Mouse (Mus musculus): Measurements from ENCODE around the gene Hnf4a. TPM values are rescaled to one million over a fixed set of nuclear protein-coding genes. Genes with fewer than 3 reads are reported as not detected.
"Not testable (repeated sequence)": the region's sequence is repeated elsewhere in the genome, so short reads cannot be mapped to it uniquely, and the experiment has no call there.

The Hnf4a gene
- polyA plus RNA-seq, 1 experiment: 0.05 TPM

DNA sequence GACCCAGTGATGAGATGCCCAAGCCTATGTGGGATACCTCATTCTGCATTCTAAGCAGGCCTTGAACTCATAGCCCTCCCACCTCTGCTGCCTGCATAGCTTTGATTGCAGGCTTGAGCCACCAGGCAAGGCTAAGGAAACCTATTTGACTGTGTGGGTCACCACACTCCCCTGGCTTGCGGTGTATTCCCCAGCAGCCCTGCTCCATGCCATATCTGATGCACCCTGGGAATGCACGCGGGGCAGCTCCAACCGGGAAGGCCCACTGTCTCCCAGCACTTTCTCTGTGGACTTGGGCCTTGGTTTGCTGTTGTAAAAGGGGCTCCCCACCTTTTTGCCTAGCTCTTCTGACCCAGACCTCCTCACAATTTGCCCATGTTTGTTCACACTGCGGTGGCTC, 106.6 kb downstream of the Hnf4a start:
- no peak for DNase-seq (ENCODE audit: low read depth)
- TF ChIP-seq POLR2A (IDR thresholded peaks at IDR 0.05; ENCODE audit: borderline replicate concordance, extremely low read depth, insufficient read depth, insufficient read length, poor library complexity, severe bottlenecking) (no peak), CTCF (IDR thresholded peaks at IDR 0.05; ENCODE audit: borderline replicate concordance, extremely low read depth, insufficient read depth, insufficient read length) (no peak)

DNA sequence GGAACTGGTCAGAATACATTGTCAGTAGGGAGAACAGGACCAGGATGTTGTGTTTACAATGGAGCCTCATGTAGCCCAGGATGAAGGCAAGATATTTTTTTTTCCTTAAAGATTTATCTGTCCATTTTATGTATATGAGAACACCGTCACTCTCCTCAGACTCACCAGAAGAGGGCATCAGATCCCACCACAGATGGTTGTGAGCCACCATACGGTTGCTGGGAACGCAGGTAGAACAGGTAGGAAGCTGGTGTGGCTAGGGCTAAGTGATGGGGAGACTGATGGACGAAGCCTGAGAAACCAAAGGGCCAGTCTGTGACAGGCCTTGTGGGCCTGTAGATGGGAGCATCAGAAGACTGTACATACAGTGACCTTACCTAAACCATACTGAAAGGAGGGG, 107.4 kb downstream of the Hnf4a start:
- TF ChIP-seq CTCF (IDR thresholded peaks at IDR 0.05; ENCODE audit: borderline replicate concordance, extremely low read depth, insufficient read depth, insufficient read length): no peak
- TF ChIP-seq POLR2A (IDR thresholded peaks at IDR 0.05; ENCODE audit: borderline replicate concordance, extremely low read depth, insufficient read depth, insufficient read length, poor library complexity, severe bottlenecking): no peak
- no peak for DNase-seq (ENCODE audit: low read depth)

DNA sequence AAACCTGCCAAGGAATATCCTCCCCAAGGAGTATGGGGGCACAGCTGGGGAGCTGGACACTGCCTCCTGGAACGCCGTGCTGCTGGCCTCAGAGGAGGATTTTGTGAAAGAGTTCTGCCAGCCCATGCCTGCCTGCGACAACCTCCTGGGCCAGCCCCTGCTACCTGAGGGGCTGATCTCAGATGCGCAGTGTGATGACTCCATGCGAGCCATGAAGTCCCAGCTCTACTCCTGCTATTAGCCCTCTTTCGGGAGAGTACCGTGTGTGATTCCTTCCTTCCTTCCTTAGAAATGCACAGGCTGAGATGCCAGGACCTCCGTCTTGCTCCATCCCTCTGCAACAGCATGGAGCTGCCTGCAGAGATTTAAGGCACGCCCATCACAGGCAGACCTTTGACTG, 108.8 kb downstream of the Hnf4a start:
- DNase-seq (ENCODE audit: low read depth): no peak
- no peak for TF ChIP-seq CTCF (IDR thresholded peaks at IDR 0.05; ENCODE audit: borderline replicate concordance, extremely low read depth, insufficient read depth, insufficient read length)
- TF ChIP-seq POLR2A (IDR thresholded peaks at IDR 0.05; ENCODE audit: borderline replicate concordance, extremely low read depth, insufficient read depth, insufficient read length, poor library complexity, severe bottlenecking): no peak

DNA sequence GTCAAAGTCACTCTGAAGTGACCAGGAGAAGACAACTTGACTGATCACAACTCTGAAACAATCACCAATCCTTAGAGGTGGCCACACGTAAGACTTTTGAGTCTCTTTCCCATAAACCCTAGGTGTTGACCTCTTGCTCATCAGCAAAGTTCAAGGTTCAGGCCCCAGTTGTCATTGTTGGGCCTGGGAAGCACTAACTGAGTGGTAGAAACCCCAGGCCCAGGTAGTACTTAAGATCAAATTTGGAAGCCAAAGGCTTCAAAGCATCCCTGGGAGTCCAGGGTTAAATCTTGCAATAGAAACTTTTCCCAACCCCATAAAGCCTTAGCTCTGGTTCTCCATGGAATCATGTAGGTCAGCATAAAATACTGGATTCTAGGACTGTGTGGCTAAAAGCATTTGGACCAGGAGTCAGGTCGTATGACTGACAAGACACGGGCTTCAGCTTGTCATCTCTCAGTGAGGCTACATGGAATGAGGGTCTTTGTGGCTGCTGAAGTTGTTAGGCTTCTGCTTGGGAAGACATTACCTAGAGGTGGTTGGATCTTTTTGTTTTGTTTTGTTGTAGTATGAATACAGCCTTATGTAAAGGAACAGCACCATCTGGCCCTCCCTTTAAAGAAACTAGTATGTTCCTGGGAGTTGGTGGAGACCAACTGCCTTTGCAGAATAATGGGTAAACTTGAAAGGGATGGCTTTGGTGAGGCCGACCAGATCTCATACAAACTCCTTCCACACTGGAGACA, 109.5 kb downstream of the Hnf4a start:
- TF ChIP-seq POLR2A (IDR thresholded peaks at IDR 0.05; ENCODE audit: borderline replicate concordance, extremely low read depth, insufficient read depth, insufficient read length, poor library complexity, severe bottlenecking) (no peak), CTCF (IDR thresholded peaks at IDR 0.05; ENCODE audit: borderline replicate concordance, extremely low read depth, insufficient read depth, insufficient read length) (no peak)
- no peak for DNase-seq (ENCODE audit: low read depth)

DNA sequence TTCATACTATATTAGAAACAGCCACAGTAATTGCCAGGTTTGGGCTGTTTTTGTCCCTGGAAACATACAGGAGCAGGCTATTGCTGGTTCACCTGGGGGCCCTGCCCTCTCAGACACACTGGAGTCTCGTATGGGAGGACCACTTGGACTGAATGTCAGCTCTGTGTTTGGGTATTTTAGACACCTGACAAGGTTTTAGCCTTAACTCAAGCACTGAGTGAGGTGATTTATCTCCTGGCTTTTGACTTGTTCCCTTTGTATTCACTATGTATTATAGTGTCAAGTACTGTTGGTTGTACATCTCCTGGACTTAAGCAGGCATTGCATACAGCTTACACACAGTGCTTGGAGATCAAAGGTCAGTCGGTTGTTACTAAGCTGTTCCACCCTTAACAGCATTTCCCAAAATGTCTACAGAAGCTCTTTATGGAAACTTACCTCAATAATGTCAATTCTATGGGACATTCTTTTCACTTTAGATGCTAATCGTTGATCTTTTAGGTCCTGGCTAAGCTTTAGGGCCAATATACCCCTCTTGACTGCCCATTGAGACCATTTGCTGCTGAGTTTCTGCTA, 110.1 kb downstream of the Hnf4a start:
- DNase-seq (ENCODE audit: low read depth): no peak
- TF ChIP-seq CTCF (IDR thresholded peaks at IDR 0.05; ENCODE audit: borderline replicate concordance, extremely low read depth, insufficient read depth, insufficient read length) (no peak), POLR2A (IDR thresholded peaks at IDR 0.05; ENCODE audit: borderline replicate concordance, extremely low read depth, insufficient read depth, insufficient read length, poor library complexity, severe bottlenecking) (no peak)

DNA sequence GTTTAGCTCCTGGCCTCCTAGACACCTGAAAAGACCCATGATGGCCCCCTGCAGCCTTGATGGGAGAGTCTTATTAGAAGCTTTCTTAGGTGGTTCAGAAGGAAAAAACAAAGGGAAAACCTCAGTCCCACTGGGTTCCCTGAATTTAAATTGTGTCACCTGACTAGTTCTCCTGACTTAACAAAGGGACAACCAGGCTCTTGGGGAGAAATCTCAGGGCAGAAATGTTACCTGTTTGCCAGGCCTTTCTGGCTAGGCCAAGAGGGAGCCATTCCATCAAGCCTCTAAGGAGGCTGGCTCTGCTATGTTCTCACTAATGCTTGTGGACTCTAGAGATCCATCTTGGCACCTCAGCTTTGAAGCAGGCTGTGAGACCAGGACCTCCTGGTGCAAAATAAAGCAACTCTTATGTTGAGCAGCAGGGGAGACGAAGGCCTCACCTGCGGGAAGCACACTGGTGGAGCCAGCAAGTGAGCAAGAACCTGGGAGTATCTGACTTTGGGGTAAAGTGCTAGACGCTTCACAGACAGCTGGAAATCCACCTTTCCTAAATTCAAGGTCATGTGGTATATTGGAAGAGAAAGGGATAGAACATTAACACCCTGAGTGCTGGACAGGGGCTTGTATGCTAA, 110.7 kb downstream of the Hnf4a start:
- TF ChIP-seq POLR2A (IDR thresholded peaks at IDR 0.05; ENCODE audit: borderline replicate concordance, extremely low read depth, insufficient read depth, insufficient read length, poor library complexity, severe bottlenecking): no peak
- TF ChIP-seq CTCF (IDR thresholded peaks at IDR 0.05; ENCODE audit: borderline replicate concordance, extremely low read depth, insufficient read depth, insufficient read length): no peak
- no peak for DNase-seq (ENCODE audit: low read depth)

DNA sequence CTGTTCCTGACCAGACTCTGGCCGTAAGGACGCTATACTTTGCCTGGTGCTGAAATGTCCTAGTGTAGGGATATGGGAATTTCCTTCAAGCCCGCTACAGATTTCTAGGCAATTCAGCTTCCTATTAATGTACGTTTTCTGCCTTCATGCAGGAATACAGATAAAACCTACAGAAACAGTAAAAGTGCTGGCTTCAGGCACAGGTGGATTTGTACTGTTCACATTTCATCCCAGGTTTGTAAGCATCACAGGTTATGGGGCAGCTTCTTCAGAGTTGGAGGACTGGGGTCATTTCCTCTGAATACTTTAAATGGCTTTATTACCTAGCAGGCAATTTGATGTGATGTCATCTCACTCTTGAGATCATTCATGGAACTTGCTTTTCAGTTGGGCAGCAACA, 111.3 kb downstream of the Hnf4a start:
- DNase-seq (ENCODE audit: low read depth): no peak
- no peak for TF ChIP-seq POLR2A (IDR thresholded peaks at IDR 0.05; ENCODE audit: borderline replicate concordance, extremely low read depth, insufficient read depth, insufficient read length, poor library complexity, severe bottlenecking)
- no peak for TF ChIP-seq CTCF (IDR thresholded peaks at IDR 0.05; ENCODE audit: borderline replicate concordance, extremely low read depth, insufficient read depth, insufficient read length)

DNA sequence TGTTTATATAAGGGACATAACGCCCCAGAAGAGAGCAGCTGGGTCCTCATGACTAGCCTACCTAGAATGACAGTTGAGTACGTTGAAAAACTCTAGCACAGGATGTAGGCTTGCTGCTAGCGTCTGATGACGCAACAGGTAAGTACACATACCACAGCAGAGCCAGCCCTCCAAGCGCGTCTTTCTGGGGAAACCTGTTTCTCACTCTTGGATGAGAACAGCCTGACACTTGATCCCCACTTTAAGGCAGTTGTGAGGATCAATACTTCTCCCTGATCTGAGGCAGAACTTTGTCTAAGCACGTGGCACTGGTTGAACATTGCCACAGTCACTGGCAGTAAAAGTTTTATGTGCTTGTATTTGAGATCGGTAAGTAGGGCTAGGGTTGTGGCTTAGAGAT, 113.8 kb downstream of the Hnf4a start:
- TF ChIP-seq POLR2A (IDR thresholded peaks at IDR 0.05; ENCODE audit: borderline replicate concordance, extremely low read depth, insufficient read depth, insufficient read length, poor library complexity, severe bottlenecking): no peak
- TF ChIP-seq CTCF (IDR thresholded peaks at IDR 0.05; ENCODE audit: borderline replicate concordance, extremely low read depth, insufficient read depth, insufficient read length): no peak
- no peak for DNase-seq (ENCODE audit: low read depth)

DNA sequence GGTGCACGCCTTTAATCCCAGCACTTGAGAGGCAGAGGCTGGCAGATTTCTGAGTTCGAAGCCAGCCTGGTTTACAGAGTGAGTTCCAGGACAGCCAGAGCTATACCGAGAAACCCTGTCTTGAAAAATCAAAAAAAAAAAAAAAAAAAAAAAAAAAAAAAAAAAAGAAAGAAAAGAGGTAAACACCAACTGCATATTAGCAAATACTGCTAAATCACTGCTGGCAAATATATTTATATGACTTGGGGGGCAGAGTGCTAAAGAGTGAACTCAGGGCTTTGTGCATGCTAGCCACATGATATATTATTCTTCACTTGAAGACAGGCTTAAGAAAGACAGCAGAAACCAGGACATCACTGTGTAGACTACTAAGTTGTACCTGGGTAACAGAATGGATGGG, 114.8 kb downstream of the Hnf4a start:
- not testable (repeated sequence) for DNase-seq (ENCODE audit: low read depth)

Other genes with a start within 250 kb of the Hnf4a start
- 0.66 and 1.0 TPM in 2 replicates for gene Jph2, start 108.8 kb upstream of the Hnf4a start, polyA plus RNA-seq (2012; rRNA removed)
- gene Oser1, start 82.1 kb upstream of the Hnf4a start, polyA plus RNA-seq (2012; rRNA removed): 24.4 and 30.5 TPM in 2 replicates
- 142 and 170 TPM in 2 replicates for gene Gdap1l1, start 68.3 kb upstream of the Hnf4a start, polyA plus RNA-seq (2012; rRNA removed)
- 5.3 and 9.8 TPM in 2 replicates for gene Fitm2, start 34.2 kb upstream of the Hnf4a start, polyA plus RNA-seq (2012; rRNA removed)
- gene R3hdml, start 14.5 kb upstream of the Hnf4a start, polyA plus RNA-seq (2012; rRNA removed): 0.13 TPM in 1 of 2 replicates, not detected in the other
- 32.5 and 35.8 TPM in 2 replicates for gene Ttpal, start 95.5 kb downstream of the Hnf4a start, polyA plus RNA-seq (2012; rRNA removed)
- gene Serinc3, start 138.3 kb downstream of the Hnf4a start, polyA plus RNA-seq (2012; rRNA removed): 88.3 and 93.9 TPM in 2 replicates
- gene Pkig, start 151.6 kb downstream of the Hnf4a start, polyA plus RNA-seq (2012; rRNA removed): 66.6 and 73.9 TPM in 2 replicates
- 3.1 and 3.7 TPM in 2 replicates for gene Ada, start 243.4 kb downstream of the Hnf4a start, polyA plus RNA-seq (2012; rRNA removed)